Mouse (Mus musculus): ENCODE results near the gene Ptpre. TPM values are rescaled to one million over a fixed set of nuclear protein-coding genes. Genes with fewer than 3 reads are reported as not detected.
A peak's percentile ranks its signal among the peaks of the same experiment; 100 is the strongest.
"Not testable (repeated sequence)": the region's sequence is repeated elsewhere in the genome, so short reads cannot be mapped to it uniquely, and the experiment has no call there.

Ptpre gene
- polyA plus RNA-seq, 1 experiment from 2014 or later: 1.7 TPM

DNA sequence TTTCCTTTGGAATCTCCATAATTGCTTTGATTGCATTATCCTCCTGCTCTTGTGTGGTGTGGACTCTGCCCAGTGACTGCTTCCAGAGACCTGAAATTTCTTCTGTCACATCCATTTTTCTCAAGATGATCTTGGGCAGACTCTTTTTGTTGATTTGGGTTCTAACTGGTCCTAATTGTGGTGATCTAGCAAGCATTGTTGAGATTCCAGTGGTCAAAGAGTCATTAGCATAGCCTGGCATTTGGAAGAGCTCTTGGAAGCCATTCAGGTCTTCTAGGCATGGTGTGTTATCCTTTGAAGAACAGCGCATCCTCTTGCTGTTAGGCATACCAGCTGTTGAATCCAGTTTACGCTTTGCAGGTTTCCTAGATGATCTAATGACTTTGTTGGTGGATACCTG lies 161.1 kb downstream of the Ptpre start:
- Histone ChIP-seq H3K4me1 (ENCODE audit: control insufficient read depth, insufficient read depth, low read length) (no peaks in the 10 kb centered on the region), H3K27me3 (ENCODE audit: control insufficient read depth, insufficient read depth, low read length) (no peaks in the 10 kb centered on the region), H3K27ac (ENCODE audit: low read depth, low read length) (no peak overlapping the region), H3K9ac (ENCODE audit: low read depth, low read length) (no peak overlapping the region), H3K4me3 (ENCODE audit: low read depth, low read length) (no peak overlapping the region), H3K36me3 (ENCODE audit: control insufficient read depth, insufficient read depth, low read length) (peaks cover 59% of the 10 kb centered on the region), H3K4me2 (no peak overlapping the region), H3K9me3 (replicated peaks; ENCODE audit: control insufficient read depth, low read length) (no peaks in the 10 kb centered on the region)
- 95% methylated on average over 2 of the region's 2 CpGs for WGBS (ENCODE audit: insufficient replicate concordance)
- ATAC-seq (replicated peaks; ENCODE audit: insufficient number of reproducible peaks, low FRiP score, low TSS enrichment): no peak

DNA sequence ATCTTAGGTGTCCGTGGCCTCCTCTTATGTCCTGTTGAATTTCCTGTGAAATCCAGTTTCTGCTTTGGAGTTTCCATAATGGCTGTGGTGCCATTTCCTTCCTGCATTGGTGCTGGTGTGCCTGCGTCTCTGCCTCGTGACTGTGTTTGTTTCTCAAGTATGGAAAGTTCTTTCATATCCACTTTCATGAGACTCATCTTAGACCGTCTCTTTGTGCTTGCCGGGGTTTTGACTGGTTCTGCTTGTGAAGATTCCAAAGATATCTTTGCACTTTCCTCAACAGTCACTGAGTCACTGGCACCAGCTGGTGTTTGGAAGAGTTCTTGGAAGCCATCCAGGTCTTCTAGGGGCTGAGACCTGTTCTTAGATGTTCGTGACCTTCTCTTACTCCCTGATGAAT lies 162.1 kb downstream of the Ptpre start:
- not testable (repeated sequence) for H3K9ac ChIP-seq (ENCODE audit: low read depth, low read length); H3K27ac ChIP-seq (ENCODE audit: low read depth, low read length)

DNA sequence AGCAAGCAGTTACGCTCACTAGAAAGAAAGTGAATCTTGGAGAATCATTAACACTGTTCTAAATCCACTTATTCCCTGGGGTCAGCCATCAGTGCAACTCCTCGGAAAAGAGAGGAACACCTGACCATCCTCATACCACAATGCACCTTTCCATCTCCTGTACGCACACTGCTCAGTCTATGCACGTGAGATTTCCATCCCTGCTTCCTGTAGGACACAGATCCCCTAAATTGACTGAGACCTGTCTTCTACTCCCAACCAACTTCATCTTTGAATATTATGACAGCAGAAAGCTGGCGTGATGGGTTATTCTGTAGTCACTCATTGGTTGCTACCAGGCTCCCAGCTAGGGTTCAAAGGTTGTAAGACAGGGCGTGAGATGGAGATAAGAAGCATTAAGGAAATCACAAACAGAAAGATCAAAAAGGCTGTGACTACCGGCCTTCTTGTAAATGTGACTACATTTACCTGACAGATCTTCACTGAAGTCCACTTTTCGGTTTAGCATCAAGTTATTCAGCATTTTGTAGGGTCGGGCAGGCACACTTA lies 166.4 kb downstream of the Ptpre start:
- no peak for ATAC-seq (replicated peaks; ENCODE audit: insufficient number of reproducible peaks, low FRiP score, low TSS enrichment)
- no peak overlapping the region for H3K4me3 ChIP-seq (ENCODE audit: low read depth, low read length)
- 92% methylated on average over 9 of the region's 9 CpGs for WGBS (ENCODE audit: insufficient replicate concordance)

More for the DNA sequence above, 162.1 kb downstream of the Ptpre start:
- not testable (repeated sequence) for H3K4me3 ChIP-seq (ENCODE audit: low read depth, low read length); H3K9me3 ChIP-seq (replicated peaks; ENCODE audit: control insufficient read depth, low read length); H3K4me1 ChIP-seq (ENCODE audit: control insufficient read depth, insufficient read depth, low read length); ATAC-seq (replicated peaks; ENCODE audit: insufficient number of reproducible peaks, low FRiP score, low TSS enrichment); H3K27me3 ChIP-seq (ENCODE audit: control insufficient read depth, insufficient read depth, low read length); H3K4me2 ChIP-seq
- WGBS (ENCODE audit: insufficient replicate concordance): 72% methylated on average over 6 of the region's 6 CpGs
- peaks cover 62% of the 10 kb centered on the region for H3K36me3 ChIP-seq (ENCODE audit: control insufficient read depth, insufficient read depth, low read length)

GRCm38 (mm10) chr7:135704251-135704650 lies 167.0 kb downstream of the Ptpre start:
- Histone ChIP-seq H3K27me3 (ENCODE audit: control insufficient read depth, insufficient read depth, low read length) (no peaks in the 10 kb centered on the region), H3K9me3 (replicated peaks; ENCODE audit: control insufficient read depth, low read length) (no peaks in the 10 kb centered on the region), H3K4me2 (no peak overlapping the region), H3K9ac (ENCODE audit: low read depth, low read length) (no peak overlapping the region), H3K4me1 (ENCODE audit: control insufficient read depth, insufficient read depth, low read length) (no peaks in the 10 kb centered on the region), H3K27ac (ENCODE audit: low read depth, low read length) (no peak overlapping the region), H3K4me3 (ENCODE audit: low read depth, low read length) (no peak overlapping the region), H3K36me3 (ENCODE audit: control insufficient read depth, insufficient read depth, low read length) (peaks cover 53% of the 10 kb centered on the region)
- 96% methylated on average over 8 of the region's 8 CpGs for WGBS (ENCODE audit: insufficient replicate concordance)
- ATAC-seq (replicated peaks; ENCODE audit: insufficient number of reproducible peaks, low FRiP score, low TSS enrichment): no peak

More for the DNA sequence above, 166.4 kb downstream of the Ptpre start:
- H3K9me3 ChIP-seq (replicated peaks; ENCODE audit: control insufficient read depth, low read length): no peaks in the 10 kb centered on the region
- no peak overlapping the region for H3K9ac ChIP-seq (ENCODE audit: low read depth, low read length)
- no peaks in the 10 kb centered on the region for H3K4me1 ChIP-seq (ENCODE audit: control insufficient read depth, insufficient read depth, low read length)
- no peak overlapping the region for H3K27ac ChIP-seq (ENCODE audit: low read depth, low read length)
- peaks cover 56% of the 10 kb centered on the region for H3K36me3 ChIP-seq (ENCODE audit: control insufficient read depth, insufficient read depth, low read length)
- H3K27me3 ChIP-seq (ENCODE audit: control insufficient read depth, insufficient read depth, low read length): no peaks in the 10 kb centered on the region
- no peak overlapping the region for H3K4me2 ChIP-seq

- no peak for ATAC-seq (replicated peaks; ENCODE audit: insufficient number of reproducible peaks, low FRiP score, low TSS enrichment)
- Histone ChIP-seq H3K36me3 (ENCODE audit: control insufficient read depth, insufficient read depth, low read length) (peaks cover 48% of the 10 kb centered on the region), H3K9ac (ENCODE audit: low read depth, low read length) (no peak overlapping the region), H3K27ac (ENCODE audit: low read depth, low read length) (no peak overlapping the region), H3K27me3 (ENCODE audit: control insufficient read depth, insufficient read depth, low read length) (no peaks in the 10 kb centered on the region), H3K4me2 (no peak overlapping the region), H3K9me3 (replicated peaks; ENCODE audit: control insufficient read depth, low read length) (no peaks in the 10 kb centered on the region), H3K4me1 (ENCODE audit: control insufficient read depth, insufficient read depth, low read length) (no peaks in the 10 kb centered on the region), H3K4me3 (ENCODE audit: low read depth, low read length) (no peak overlapping the region)
- 90% methylated on average over 1 of the region's 1 CpGs for WGBS (ENCODE audit: insufficient replicate concordance)
Measured at GRCm38 (mm10) chr7:135705083-135705482, 167.8 kb downstream of the Ptpre start.

DNA sequence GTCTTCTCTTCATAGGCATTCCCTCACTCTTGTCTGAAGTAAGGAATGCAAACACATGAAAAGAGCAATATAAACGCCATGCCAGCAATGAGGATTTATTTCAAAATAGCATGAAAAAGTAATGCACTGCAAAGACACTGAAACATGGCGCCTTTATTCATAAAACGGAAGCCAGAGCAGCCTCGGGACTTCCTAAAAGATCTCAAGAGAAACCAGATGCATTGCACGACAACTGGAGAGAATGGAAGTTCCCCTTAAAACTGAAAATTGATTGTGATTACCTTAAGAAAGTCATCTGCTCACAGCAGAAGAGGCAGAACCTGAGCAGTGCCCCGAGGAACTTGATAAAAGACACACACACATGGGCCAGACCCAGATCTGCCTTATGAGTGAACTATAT lies 168.5 kb downstream of the Ptpre start:
- H3K4me1 ChIP-seq (ENCODE audit: control insufficient read depth, insufficient read depth, low read length): no peaks in the 10 kb centered on the region
- peaks cover 44% of the 10 kb centered on the region for H3K36me3 ChIP-seq (ENCODE audit: control insufficient read depth, insufficient read depth, low read length)
- no peaks in the 10 kb centered on the region for H3K27me3 ChIP-seq (ENCODE audit: control insufficient read depth, insufficient read depth, low read length)
- no peak for ATAC-seq (replicated peaks; ENCODE audit: insufficient number of reproducible peaks, low FRiP score, low TSS enrichment)
- no peaks in the 10 kb centered on the region for H3K9me3 ChIP-seq (replicated peaks; ENCODE audit: control insufficient read depth, low read length)
- no peak overlapping the region for H3K9ac ChIP-seq (ENCODE audit: low read depth, low read length)
- H3K4me3 ChIP-seq (ENCODE audit: low read depth, low read length): no peak overlapping the region
- H3K27ac ChIP-seq (ENCODE audit: low read depth, low read length): no peak overlapping the region
- no peak overlapping the region for H3K4me2 ChIP-seq
- 94% methylated on average over 6 of the region's 6 CpGs for WGBS (ENCODE audit: insufficient replicate concordance)

DNA sequence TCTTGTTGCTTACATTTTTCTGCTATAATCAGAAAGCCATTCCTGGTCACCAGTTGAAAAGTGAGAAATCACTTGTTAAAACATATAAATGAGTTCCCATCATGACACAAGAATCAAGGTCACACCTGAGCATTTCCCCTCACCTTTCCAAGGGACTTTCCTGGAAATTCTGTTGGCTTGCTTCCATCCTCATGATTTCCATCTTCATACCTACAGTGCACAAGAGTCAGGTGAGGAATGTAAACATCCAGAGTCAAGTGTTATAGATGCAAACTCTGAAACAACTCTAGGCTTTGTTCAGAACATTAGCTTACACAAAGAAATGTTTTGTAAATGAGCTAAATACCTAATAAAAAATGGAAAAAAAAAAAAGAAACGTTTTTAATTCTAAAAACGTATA lies 173.4 kb downstream of the Ptpre start:
- Histone ChIP-seq H3K4me3 (ENCODE audit: low read depth, low read length) (no peak overlapping the region), H3K4me1 (ENCODE audit: control insufficient read depth, insufficient read depth, low read length) (peaks cover 12% of the 10 kb centered on the region; the same call in 1 of the 2 replicates), H3K9me3 (replicated peaks; ENCODE audit: control insufficient read depth, low read length) (no peaks in the 10 kb centered on the region), H3K9ac (ENCODE audit: low read depth, low read length) (no peak overlapping the region), H3K27ac (ENCODE audit: low read depth, low read length) (no peak overlapping the region), H3K36me3 (ENCODE audit: control insufficient read depth, insufficient read depth, low read length) (peaks cover 19% of the 10 kb centered on the region), H3K4me2 (no peak overlapping the region), H3K27me3 (ENCODE audit: control insufficient read depth, insufficient read depth, low read length) (no peaks in the 10 kb centered on the region)
- 76% methylated on average over 2 of the region's 2 CpGs for WGBS (ENCODE audit: insufficient replicate concordance)
- ATAC-seq (replicated peaks; ENCODE audit: insufficient number of reproducible peaks, low FRiP score, low TSS enrichment): no peak

- Histone ChIP-seq H3K9me3 (replicated peaks; ENCODE audit: control insufficient read depth, low read length) (no peaks in the 10 kb centered on the region), H3K4me3 (ENCODE audit: low read depth, low read length) (peak overlapping the region; percentile 97), H3K9ac (ENCODE audit: low read depth, low read length) (no peak overlapping the region), H3K27me3 (ENCODE audit: control insufficient read depth, insufficient read depth, low read length) (no peaks in the 10 kb centered on the region), H3K36me3 (ENCODE audit: control insufficient read depth, insufficient read depth, low read length) (peaks cover 5% of the 10 kb centered on the region; the same call in 1 of the 2 replicates), H3K27ac (ENCODE audit: low read depth, low read length) (no peak overlapping the region), H3K4me1 (ENCODE audit: control insufficient read depth, insufficient read depth, low read length) (peaks cover 17% of the 10 kb centered on the region), H3K4me2 (peak overlapping the region; percentile 76)
- 93% methylated on average over 1 of the region's 1 CpGs for WGBS (ENCODE audit: insufficient replicate concordance)
- no peak for ATAC-seq (replicated peaks; ENCODE audit: insufficient number of reproducible peaks, low FRiP score, low TSS enrichment)
Measured at GRCm38 (mm10) chr7:135712534-135712933, 175.3 kb downstream of the Ptpre start.

DNA sequence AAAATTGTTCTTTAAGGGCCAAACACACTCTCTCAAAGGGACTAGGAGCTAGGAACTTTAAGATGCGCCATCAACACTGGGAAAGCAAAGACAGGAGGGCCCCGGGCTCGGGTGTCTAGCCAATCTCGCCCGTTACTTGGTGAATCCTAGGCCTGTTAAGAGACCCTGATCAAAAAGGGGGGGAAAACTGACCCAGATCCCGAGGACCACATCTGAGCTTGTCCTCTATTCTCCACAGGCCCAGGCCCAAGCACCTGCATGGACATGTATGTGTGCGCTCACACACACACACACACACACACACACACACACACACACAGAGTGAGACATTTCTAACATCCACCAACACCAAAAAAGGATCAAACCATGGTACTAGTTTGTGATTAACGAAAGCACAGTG lies 176.0 kb downstream of the Ptpre start:
- Histone ChIP-seq H3K4me2 (peak overlapping the region; percentile 76), H3K4me3 (ENCODE audit: low read depth, low read length) (peak overlapping the region; percentile 97), H3K9me3 (replicated peaks; ENCODE audit: control insufficient read depth, low read length) (no peaks in the 10 kb centered on the region), H3K27me3 (ENCODE audit: control insufficient read depth, insufficient read depth, low read length) (no peaks in the 10 kb centered on the region), H3K36me3 (ENCODE audit: control insufficient read depth, insufficient read depth, low read length) (peaks cover 5% of the 10 kb centered on the region; the same call in 1 of the 2 replicates), H3K27ac (ENCODE audit: low read depth, low read length) (no peak overlapping the region), H3K9ac (ENCODE audit: low read depth, low read length) (peak overlapping the region; percentile 52), H3K4me1 (ENCODE audit: control insufficient read depth, insufficient read depth, low read length) (peaks cover 17% of the 10 kb centered on the region)
- 79% methylated on average over 8 of the region's 8 CpGs for WGBS (ENCODE audit: insufficient replicate concordance)
- no peak for ATAC-seq (replicated peaks; ENCODE audit: insufficient number of reproducible peaks, low FRiP score, low TSS enrichment)
